Mouse (Mus musculus): ENCODE data around the gene Gprc5c. TPM values are rescaled to one million over a fixed set of nuclear protein-coding genes. Genes with fewer than 3 reads are reported as not detected.
"Not testable (repeated sequence)": the region's sequence is repeated elsewhere in the genome, so short reads cannot be mapped to it uniquely, and the experiment has no call there.

The Gprc5c gene
- polyA plus RNA-seq, 1 experiment from 2014 or later, result 3.7 TPM

GRCm38 (mm10) chr11:114908086-114908485, 57.1 kb downstream of the Gprc5c start:
- no peak for ATAC-seq (ENCODE audit: low read depth)
- Histone ChIP-seq H3K9me3 (ENCODE audit: control insufficient read depth, low read length) (no peaks in the 10 kb centered on the region), H3K4me3 (ENCODE audit: low read depth, low read length) (no peak overlapping the region), H3K4me2 (ENCODE audit: low read depth, low read length) (no peak overlapping the region), H3K36me3 (ENCODE audit: control insufficient read depth, insufficient read depth, low read length) (no peaks in the 10 kb centered on the region), H3K4me1 (ENCODE audit: control insufficient read depth, insufficient read depth, low read length) (no peaks in the 10 kb centered on the region), H3K27ac (ENCODE audit: low read depth, low read length) (no peak overlapping the region), H3K27me3 (ENCODE audit: control insufficient read depth, insufficient read depth, low read length) (no peaks in the 10 kb centered on the region), H3K9ac (replicated peaks; ENCODE audit: low read depth, low read length) (no peak overlapping the region)
- WGBS, result 63% methylated on average over 4 of the region's 4 CpGs

GRCm38 (mm10) chr11:114909538-114909937, 58.6 kb downstream of the Gprc5c start:
- H3K4me3 ChIP-seq (ENCODE audit: low read depth, low read length); ATAC-seq (ENCODE audit: low read depth); H3K27me3 ChIP-seq (ENCODE audit: control insufficient read depth, insufficient read depth, low read length); H3K4me2 ChIP-seq (ENCODE audit: low read depth, low read length); H3K9me3 ChIP-seq (ENCODE audit: control insufficient read depth, low read length); H3K9ac ChIP-seq (replicated peaks; ENCODE audit: low read depth, low read length); H3K36me3 ChIP-seq (ENCODE audit: control insufficient read depth, insufficient read depth, low read length); H3K27ac ChIP-seq (ENCODE audit: low read depth, low read length); H3K4me1 ChIP-seq (ENCODE audit: control insufficient read depth, insufficient read depth, low read length): not testable (repeated sequence)
- WGBS, result 40% methylated on average over 3 of the region's 3 CpGs

- H3K9ac ChIP-seq (replicated peaks; ENCODE audit: low read depth, low read length), result no peak overlapping the region
- no peaks in the 10 kb centered on the region for H3K4me1 ChIP-seq (ENCODE audit: control insufficient read depth, insufficient read depth, low read length)
- no peak overlapping the region for H3K4me2 ChIP-seq (ENCODE audit: low read depth, low read length)
- no peaks in the 10 kb centered on the region for H3K27me3 ChIP-seq (ENCODE audit: control insufficient read depth, insufficient read depth, low read length)
- H3K4me3 ChIP-seq (ENCODE audit: low read depth, low read length), result no peak overlapping the region
- 22% methylated on average over 9 of the region's 9 CpGs for WGBS
- ATAC-seq (ENCODE audit: low read depth), result no peak
- H3K27ac ChIP-seq (ENCODE audit: low read depth, low read length), result no peak overlapping the region
- no peaks in the 10 kb centered on the region for H3K36me3 ChIP-seq (ENCODE audit: control insufficient read depth, insufficient read depth, low read length)
- no peaks in the 10 kb centered on the region for H3K9me3 ChIP-seq (ENCODE audit: control insufficient read depth, low read length)
Observed at GRCm38 (mm10) chr11:114912847-114913246, 61.9 kb downstream of the Gprc5c start.

GRCm38 (mm10) chr11:114914978-114915377, 64.0 kb downstream of the Gprc5c start:
- Histone ChIP-seq H3K9ac (replicated peaks; ENCODE audit: low read depth, low read length) (no peak overlapping the region), H3K27me3 (ENCODE audit: control insufficient read depth, insufficient read depth, low read length) (no peaks in the 10 kb centered on the region), H3K4me3 (ENCODE audit: low read depth, low read length) (no peak overlapping the region), H3K9me3 (ENCODE audit: control insufficient read depth, low read length) (no peaks in the 10 kb centered on the region), H3K27ac (ENCODE audit: low read depth, low read length) (no peak overlapping the region), H3K4me2 (ENCODE audit: low read depth, low read length) (no peak overlapping the region), H3K4me1 (ENCODE audit: control insufficient read depth, insufficient read depth, low read length) (no peaks in the 10 kb centered on the region), H3K36me3 (ENCODE audit: control insufficient read depth, insufficient read depth, low read length) (no peaks in the 10 kb centered on the region)
- 56% methylated on average over 7 of the region's 7 CpGs for WGBS
- no peak for ATAC-seq (ENCODE audit: low read depth)

GRCm38 (mm10) chr11:114917120-114917519, 66.2 kb downstream of the Gprc5c start:
- 91% methylated on average over 6 of the region's 6 CpGs for WGBS
- Histone ChIP-seq H3K4me3 (ENCODE audit: low read depth, low read length) (no peak overlapping the region), H3K9ac (replicated peaks; ENCODE audit: low read depth, low read length) (no peak overlapping the region), H3K9me3 (ENCODE audit: control insufficient read depth, low read length) (no peaks in the 10 kb centered on the region), H3K27me3 (ENCODE audit: control insufficient read depth, insufficient read depth, low read length) (no peaks in the 10 kb centered on the region), H3K4me2 (ENCODE audit: low read depth, low read length) (no peak overlapping the region), H3K27ac (ENCODE audit: low read depth, low read length) (no peak overlapping the region), H3K36me3 (ENCODE audit: control insufficient read depth, insufficient read depth, low read length) (no peaks in the 10 kb centered on the region), H3K4me1 (ENCODE audit: control insufficient read depth, insufficient read depth, low read length) (no peaks in the 10 kb centered on the region)
- no peak for ATAC-seq (ENCODE audit: low read depth)

Other genes starting within 250 kb of the Gprc5c start
- gene Rpl38, start 182.6 kb upstream of the Gprc5c start, polyA plus RNA-seq (2014; fragmentation: Nextera tagmentation; extraction: Ambion mirVana), result 674 and 718 TPM in 2 replicates
- 28.0 and 34.8 TPM in 2 replicates for gene Ttyh2, start 175.7 kb upstream of the Gprc5c start, polyA plus RNA-seq (2014; fragmentation: Nextera tagmentation; extraction: Ambion mirVana)
- gene Dnaic2, start 123.7 kb upstream of the Gprc5c start, polyA plus RNA-seq (2014; fragmentation: Nextera tagmentation; extraction: Ambion mirVana), result 0.71 and 2.0 TPM in 2 replicates
- 0.56 and 0.99 TPM in 2 replicates for gene Kif19a, start 85.8 kb upstream of the Gprc5c start, polyA plus RNA-seq (2014; fragmentation: Nextera tagmentation; extraction: Ambion mirVana)
- 18.8 and 20.4 TPM in 2 replicates for gene Btbd17, start 55.2 kb upstream of the Gprc5c start, polyA plus RNA-seq (2014; fragmentation: Nextera tagmentation; extraction: Ambion mirVana)
- gene Gpr142, start 52.2 kb upstream of the Gprc5c start, polyA plus RNA-seq (2014; fragmentation: Nextera tagmentation; extraction: Ambion mirVana), result not detected in 2 replicates
- 0.79 and 1.5 TPM in 2 replicates for gene Cd300a, start 38.9 kb downstream of the Gprc5c start, polyA plus RNA-seq (2014; fragmentation: Nextera tagmentation; extraction: Ambion mirVana)
- not detected in 2 replicates for gene Cd300lb, start 83.2 kb downstream of the Gprc5c start, polyA plus RNA-seq (2014; fragmentation: Nextera tagmentation; extraction: Ambion mirVana)
- not detected in 2 replicates for gene Cd300c, start 118.0 kb downstream of the Gprc5c start, polyA plus RNA-seq (2014; fragmentation: Nextera tagmentation; extraction: Ambion mirVana)
- gene Cd300ld, start 138.8 kb downstream of the Gprc5c start, polyA plus RNA-seq (2014; fragmentation: Nextera tagmentation; extraction: Ambion mirVana), result not detected in 2 replicates
- gene Cd300c2, start 150.7 kb downstream of the Gprc5c start, polyA plus RNA-seq (2014; fragmentation: Nextera tagmentation; extraction: Ambion mirVana), result 1.0 and 1.4 TPM in 2 replicates
- not detected in 2 replicates for gene Cd300ld2, start 165.0 kb downstream of the Gprc5c start, polyA plus RNA-seq (2014; fragmentation: Nextera tagmentation; extraction: Ambion mirVana)
- gene Cd300ld4, start 175.9 kb downstream of the Gprc5c start, polyA plus RNA-seq (2014; fragmentation: Nextera tagmentation; extraction: Ambion mirVana), result not detected in 2 replicates
- not detected in 2 replicates for gene Cd300ld5, start 186.6 kb downstream of the Gprc5c start, polyA plus RNA-seq (2014; fragmentation: Nextera tagmentation; extraction: Ambion mirVana)
- not detected in 2 replicates for gene Cd300ld3, start 197.3 kb downstream of the Gprc5c start, polyA plus RNA-seq (2014; fragmentation: Nextera tagmentation; extraction: Ambion mirVana)
- gene Cd300e, start 211.0 kb downstream of the Gprc5c start, polyA plus RNA-seq (2014; fragmentation: Nextera tagmentation; extraction: Ambion mirVana), result not detected in 2 replicates
- 0.25 and 0.94 TPM in 2 replicates for gene Rab37, start 240.3 kb downstream of the Gprc5c start, polyA plus RNA-seq (2014; fragmentation: Nextera tagmentation; extraction: Ambion mirVana)

Data from neural tube, embryonic 14.5 days (tissue).